Mouse (Mus musculus) embryonic facial prominence, embryonic 11.5 days (tissue): ENCODE measurements around the gene Eif5a. TPM values are rescaled to one million over a fixed set of nuclear protein-coding genes. Genes with fewer than 3 reads are reported as not detected.

Source experiments
- ATAC-seq: fragments of 200-750 bp; cut with Nextera tagmentation; replicated peaks from 2 replicates; pipeline ENCODE4 v1.8.0; 2017; ENCODE audit warnings: low read depth; ENCODE audit not compliant: insufficient number of reproducible peaks, low FRiP score, low TSS enrichment
- DNase-seq: peaks from one replicate; pipeline ENCODE4 v3.0.0-alpha.2; 2015; ENCODE audit warnings: low spot score
- H3K27ac ChIP-seq: fragments of 300-500 bp; sonication (generic); replicated peaks from 2 replicates; pipeline ENCODE4 v1.5.1; 2014; ENCODE audit warnings: mild to moderate bottlenecking, low read depth, low read length, control low read depth
- H3K27me3 ChIP-seq: fragments of 300-500 bp; sonication (generic); 2 replicates; pipeline ENCODE4 v1.6.1; 2014; ENCODE audit warnings: mild to moderate bottlenecking, low read length, moderate library complexity, mixed read lengths; ENCODE audit not compliant: control insufficient read depth, insufficient read depth
- H3K36me3 ChIP-seq: fragments of 300-500 bp; sonication (generic); replicated peaks from 2 replicates; pipeline ENCODE4 v1.6.1; 2014; ENCODE audit warnings: low read depth, mild to moderate bottlenecking, low read length, moderate library complexity, mixed read lengths; ENCODE audit not compliant: control insufficient read depth, insufficient read depth
- H3K4me1 ChIP-seq: fragments of 300-500 bp; sonication (generic); 2 replicates; pipeline ENCODE4 v1.6.1; 2014; ENCODE audit warnings: low read length, mixed read lengths; ENCODE audit not compliant: control insufficient read depth, insufficient read depth
- H3K4me2 ChIP-seq: fragments of 300-500 bp; sonication (generic); 2 replicates; pipeline ENCODE4 v1.6.1; 2014; ENCODE audit warnings: low read depth, mild to moderate bottlenecking, control low read depth, low read length, moderate library complexity
- H3K4me3 ChIP-seq: fragments of 300-500 bp; sonication (generic); 2 replicates; pipeline ENCODE4 v1.5.1; 2014; ENCODE audit warnings: low read depth, low read length, control low read depth
- H3K9ac ChIP-seq: fragments of 300-500 bp; sonication (generic); replicated peaks from 2 replicates; pipeline ENCODE4 v1.6.1; 2014; ENCODE audit warnings: mild to moderate bottlenecking, control low read depth, low read length
- H3K9me3 ChIP-seq: fragments of 300-500 bp; sonication (generic); replicated peaks from 2 replicates; pipeline ENCODE4 v1.6.1; 2016; ENCODE audit warnings: mild to moderate bottlenecking, low read length, inconsistent platforms, mixed read lengths; ENCODE audit not compliant: control insufficient read depth
- WGBS: fragments of 180-500 bp; shearing (Covaris S2); extraction: QIAGEN DNeasy Blood & Tissue Kit; methylation state at CpG from one replicate; pipeline ENCODE4 v1.1.7; 2014; 5-methylcytosine and 5-hydroxymethylcytosine counted together
- microRNA-seq: library from miRNA; unstranded; fragments of <30 nt; microRNA quantifications from one replicate; pipeline ENCODE4, GENCODE M21; 2016; ENCODE audit warnings: borderline number of aligned reads
- polyA plus RNA-seq: library from polyadenylated mRNA; unstranded; fragments of >200 nt; fragmentation: Nextera tagmentation; extraction: Ambion mirVana; gene quantifications from 2 replicates; pipeline ENCODE4 v1.2.1, GENCODE M21; 2014

Eif5a gene
- polyA plus RNA-seq, 1 experiment from 2014 or later: 2,030 TPM

- no peak overlapping the region for H3K4me2 ChIP-seq
- DNase-seq: no peak
- WGBS: 83% methylated on average over 7 of the region's 7 CpGs
- no peak for ATAC-seq
- H3K27ac ChIP-seq: no peak overlapping the region
- H3K9me3 ChIP-seq: no peaks in the 10 kb centered on the region
- no peaks in the 10 kb centered on the region for H3K27me3 ChIP-seq
- H3K9ac ChIP-seq: no peak overlapping the region
- H3K4me1 ChIP-seq: no peaks in the 10 kb centered on the region
- H3K4me3 ChIP-seq: no peak overlapping the region
- no peaks in the 10 kb centered on the region for H3K36me3 ChIP-seq
These were observed 49.9 kb downstream of the Eif5a start for GRCm38 (mm10) chr11:69871822-69872221.

- Histone ChIP-seq H3K27me3 (no peaks in the 10 kb centered on the region), H3K27ac (no peak overlapping the region), H3K9me3 (no peaks in the 10 kb centered on the region), H3K9ac (no peak overlapping the region), H3K4me2 (no peak overlapping the region), H3K4me1 (no peaks in the 10 kb centered on the region), H3K4me3 (no peak overlapping the region), H3K36me3 (no peaks in the 10 kb centered on the region)
- WGBS: 82% methylated on average over 2 of the region's 2 CpGs
- DNase-seq (no peak), ATAC-seq (no peak)
These were observed 51.3 kb downstream of the Eif5a start for GRCm38 (mm10) chr11:69870289-69871069.

- ATAC-seq (no peak), DNase-seq (no peak)
- no peaks in the 10 kb centered on the region for H3K36me3 ChIP-seq
- H3K9ac ChIP-seq: no peak overlapping the region
- H3K9me3 ChIP-seq: no peaks in the 10 kb centered on the region
- WGBS: 71% methylated on average over 9 of the region's 9 CpGs
- H3K4me2 ChIP-seq: no peak overlapping the region
- no peak overlapping the region for H3K27ac ChIP-seq
- H3K4me3 ChIP-seq: no peak overlapping the region
- H3K27me3 ChIP-seq: no peaks in the 10 kb centered on the region
- H3K4me1 ChIP-seq: no peaks in the 10 kb centered on the region
These were observed 54.4 kb downstream of the Eif5a start for GRCm38 (mm10) chr11:69867335-69867734.

Small RNAs within 50 kb of the gene (microRNA-seq; reads per million reads assigned to microRNA genes)
- gene Mir6924: not detected

Other genes starting within 250 kb of the Eif5a start
- 959 and 1,000 TPM in 2 replicates for gene Eif4a1, start 249.5 kb downstream of the Eif5a start, polyA plus RNA-seq
- 106 and 108 TPM in 2 replicates for gene Senp3, start 239.9 kb downstream of the Eif5a start, polyA plus RNA-seq
- 0.24 and 0.42 TPM in 2 replicates for gene Tnfsf13, start 236.2 kb downstream of the Eif5a start, polyA plus RNA-seq
- gene Tnfsf12, start 226.1 kb downstream of the Eif5a start, polyA plus RNA-seq: 3.6 and 4.3 TPM in 2 replicates
- gene Tnfsfm13, start 225.9 kb downstream of the Eif5a start, polyA plus RNA-seq: 1.2 and 1.5 TPM in 2 replicates
- 51.4 and 56.5 TPM in 2 replicates for gene Polr2a, start 163.3 kb downstream of the Eif5a start, polyA plus RNA-seq
- 0.18 TPM in 1 of 2 replicates, not detected in the other for gene Slc35g3, start 160.0 kb downstream of the Eif5a start, polyA plus RNA-seq
- 1.1 and 1.2 TPM in 2 replicates for gene Zbtb4, start 156.0 kb downstream of the Eif5a start, polyA plus RNA-seq
- gene Chrnb1, start 126.0 kb downstream of the Eif5a start, polyA plus RNA-seq: 3.0 and 3.6 TPM in 2 replicates
- gene Fgf11, start 120.1 kb downstream of the Eif5a start, polyA plus RNA-seq: 0.92 and 0.97 TPM in 2 replicates
- 2.1 and 2.8 TPM in 2 replicates for gene Tmem102, start 116.3 kb downstream of the Eif5a start, polyA plus RNA-seq
- not detected in 2 replicates for gene Gm39566, start 106.7 kb downstream of the Eif5a start, polyA plus RNA-seq
- gene Spem2, start 103.5 kb downstream of the Eif5a start, polyA plus RNA-seq: not detected in 2 replicates
- gene Spem1, start 99.8 kb downstream of the Eif5a start, polyA plus RNA-seq: 0.27 TPM in 1 of 2 replicates, not detected in the other
- 8.2 and 9.1 TPM in 2 replicates for gene Nlgn2, start 84.2 kb downstream of the Eif5a start, polyA plus RNA-seq
- 294 and 335 TPM in 2 replicates for gene Tmem256, start 83.4 kb downstream of the Eif5a start, polyA plus RNA-seq
- 90.0 and 102 TPM in 2 replicates for gene Plscr3, start 75.6 kb downstream of the Eif5a start, polyA plus RNA-seq
- gene Tnk1, start 63.2 kb downstream of the Eif5a start, polyA plus RNA-seq: 1.1 and 1.9 TPM in 2 replicates
- not detected in 2 replicates for gene Tmem95, start 43.9 kb downstream of the Eif5a start, polyA plus RNA-seq
- gene Kctd11, start 40.6 kb downstream of the Eif5a start, polyA plus RNA-seq: 3.2 and 3.5 TPM in 2 replicates
- 0.56 and 0.60 TPM in 2 replicates for gene Acap1, start 26.4 kb downstream of the Eif5a start, polyA plus RNA-seq
- gene 2810408A11Rik, start 21.0 kb downstream of the Eif5a start, polyA plus RNA-seq: 17.6 and 20.7 TPM in 2 replicates
- 11.5 and 13.8 TPM in 2 replicates for gene Neurl4, start 20.9 kb downstream of the Eif5a start, polyA plus RNA-seq
- gene Gps2, start 8.1 kb downstream of the Eif5a start, polyA plus RNA-seq: 76.2 and 81.8 TPM in 2 replicates
- 5.5 and 6.6 TPM in 2 replicates for gene Ybx2, start 13.8 kb upstream of the Eif5a start, polyA plus RNA-seq
- gene Slc2a4, start 26.2 kb upstream of the Eif5a start, polyA plus RNA-seq: 20.2 and 20.5 TPM in 2 replicates
- gene Cldn7, start 42.8 kb upstream of the Eif5a start, polyA plus RNA-seq: 17.1 and 22.0 TPM in 2 replicates
- 26.2 and 26.5 TPM in 2 replicates for gene Ctdnep1, start 59.2 kb upstream of the Eif5a start, polyA plus RNA-seq
- 156 and 157 TPM in 2 replicates for gene Elp5, start 60.6 kb upstream of the Eif5a start, polyA plus RNA-seq
- gene Gabarap, start 69.2 kb upstream of the Eif5a start, polyA plus RNA-seq: 474 and 509 TPM in 2 replicates
- 57.7 and 58.0 TPM in 2 replicates for gene Phf23, start 73.8 kb upstream of the Eif5a start, polyA plus RNA-seq
- 34.9 and 35.7 TPM in 2 replicates for gene Dvl2, start 78.6 kb upstream of the Eif5a start, polyA plus RNA-seq
- gene Acadvl, start 93.5 kb upstream of the Eif5a start, polyA plus RNA-seq: 54.2 and 57.6 TPM in 2 replicates
- 7.6 and 11.2 TPM in 2 replicates for gene Dlg4, start 95.0 kb upstream of the Eif5a start, polyA plus RNA-seq
- 0.46 and 0.95 TPM in 2 replicates for gene Asgr1, start 132.1 kb upstream of the Eif5a start, polyA plus RNA-seq
- gene Asgr2, start 170.7 kb upstream of the Eif5a start, polyA plus RNA-seq: not detected in 2 replicates
- gene Mgl2, start 208.4 kb upstream of the Eif5a start, polyA plus RNA-seq: 0.39 TPM in 1 of 2 replicates, not detected in the other
- gene Clec10a, start 234.2 kb upstream of the Eif5a start, polyA plus RNA-seq: 0.72 and 1.3 TPM in 2 replicates